Mouse (Mus musculus) cerebellum, postnatal 36 days (tissue): ENCODE measurements at regions not wholly inside any gene's neighbourhood (a gene's known extent, or its start where the extent isn't known, plus 50 kb on each side); places are given as distances from the start of the nearest gene placed in this dataset.

Source experiments
- DNase-seq, 2 experiments: peaks; one replicate each; pipeline ENCODE4 v3.0.0; 2021 to 2022; ENCODE audit warnings: mixed read lengths in 2 of 2

GRCm38 (mm10) chr1:124156832-124157231 is 111.5 kb upstream of the Dpp10 start:
- DNase-seq: peak; percentile 23 to 51

GRCm38 (mm10) chr1:124152101-124152500 is 106.7 kb upstream of the Dpp10 start:
- DNase-seq: no peak

- DNase-seq: peak; percentile 90 to 93
These were observed 103.2 kb upstream of the Dpp10 start for GRCm38 (mm10) chr1:124148590-124148989.

GRCm38 (mm10) chr1:124104286-124104846 is 59.0 kb upstream of the Dpp10 start:
- DNase-seq: no peak

- no peak for DNase-seq
These were observed 57.7 kb upstream of the Dpp10 start for GRCm38 (mm10) chr1:124103049-124103448.
